Mouse (Mus musculus) kidney, embryonic 14.5 days (tissue): ENCODE measurements around the gene Mid1ip1. TPM values are rescaled to one million over a fixed set of nuclear protein-coding genes. Genes with fewer than 3 reads are reported as not detected.

Experiments
- ATAC-seq: fragments of 200-750 bp; cut with Nextera tagmentation; 2 replicates; pipeline ENCODE4 v1.8.0; 2017; ENCODE audit warnings: moderate number of reproducible peaks, mild to moderate bottlenecking, moderate TSS enrichment, moderate library complexity; ENCODE audit not compliant: low FRiP score, low TSS enrichment
- H3K27ac ChIP-seq: fragments of 300-500 bp; sonication (generic); 2 replicates; pipeline ENCODE4 v1.5.1; 2014; ENCODE audit warnings: low read depth, mild to moderate bottlenecking, low read length, moderate library complexity, mixed read lengths
- H3K27me3 ChIP-seq: fragments of 300-500 bp; sonication (generic); 2 replicates; pipeline ENCODE4 v1.6.1; 2014; ENCODE audit warnings: mild to moderate bottlenecking, low read length; ENCODE audit not compliant: control insufficient read depth, insufficient read depth
- H3K36me3 ChIP-seq: fragments of 300-500 bp; sonication (generic); 2 replicates; pipeline ENCODE4 v1.6.1; 2014; ENCODE audit warnings: low read length, mixed read lengths; ENCODE audit not compliant: control insufficient read depth, insufficient read depth
- H3K4me1 ChIP-seq: fragments of 300-500 bp; sonication (generic); 2 replicates; pipeline ENCODE4 v1.6.1; 2014; ENCODE audit warnings: low read length, mixed read lengths; ENCODE audit not compliant: control insufficient read depth, insufficient read depth
- H3K4me2 ChIP-seq: fragments of 300-500 bp; sonication (generic); replicated peaks from 2 replicates; pipeline ENCODE4 v1.6.1; 2014; ENCODE audit warnings: low read depth, mild to moderate bottlenecking, low read length
- H3K4me3 ChIP-seq: fragments of 300-500 bp; sonication (generic); 2 replicates; pipeline ENCODE4 v1.5.1; 2014; ENCODE audit warnings: mild to moderate bottlenecking, low read length
- H3K9ac ChIP-seq: fragments of 300-500 bp; sonication (generic); 2 replicates; pipeline ENCODE4 v1.6.1; 2014; ENCODE audit warnings: low read depth, mild to moderate bottlenecking, low read length, moderate library complexity
- H3K9me3 ChIP-seq: fragments of 300-500 bp; sonication (generic); 2 replicates; pipeline ENCODE4 v1.6.1; 2016; ENCODE audit warnings: low read length; ENCODE audit not compliant: control insufficient read depth
- WGBS: fragments of 180-500 bp; shearing (Covaris S2); extraction: QIAGEN DNeasy Blood & Tissue Kit; methylation state at CpG from one replicate; pipeline ENCODE4 v1.1.7; 2014; 5-methylcytosine and 5-hydroxymethylcytosine counted together
- polyA plus RNA-seq: library from polyadenylated mRNA; unstranded; fragments of >200 nt; fragmentation: Nextera tagmentation; extraction: Ambion mirVana; gene quantifications from 2 replicates; pipeline ENCODE4 v1.2.1, GENCODE M21; 2014

The Mid1ip1 gene
- 23.3 and 36.8 TPM in 2 replicates for polyA plus RNA-seq

GRCm38 (mm10) chrX:10714696-10715140 is at the start of gene Mid1ip1:
TSS of gene Mid1ip1 (plus strand) at chrX:10715013.
- Histone ChIP-seq H3K4me2 (peak within 1 kb of the TSS; percentile 27), H3K27ac (peak within 1 kb of the TSS; percentile 56; the same call in 1 of the 2 replicates), H3K4me1 (no peaks in the 10 kb centered on the region), H3K4me3 (peak within 1 kb of the TSS; percentile 9; the same call in 1 of the 2 replicates), H3K36me3 (no peaks in the 10 kb centered on the region), H3K9ac (no peak within 1 kb of the TSS), H3K9me3 (no peaks in the 10 kb centered on the region), H3K27me3 (no peaks in the 10 kb centered on the region)
- peak; percentile 87 for ATAC-seq
- 26% methylated on average over 12 of the region's 12 CpGs for WGBS

- Histone ChIP-seq H3K4me3 (no peak overlapping the region), H3K27me3 (no peaks in the 10 kb centered on the region), H3K9me3 (no peaks in the 10 kb centered on the region), H3K4me1 (no peaks in the 10 kb centered on the region), H3K9ac (no peak overlapping the region), H3K36me3 (no peaks in the 10 kb centered on the region), H3K4me2 (no peak overlapping the region), H3K27ac (no peak overlapping the region)
- ATAC-seq: no peak
- 84% methylated on average over 5 of the region's 5 CpGs for WGBS
Observed at GRCm38 (mm10) chrX:10694455-10695180, 20.2 kb upstream of the Mid1ip1 start.

DNA sequence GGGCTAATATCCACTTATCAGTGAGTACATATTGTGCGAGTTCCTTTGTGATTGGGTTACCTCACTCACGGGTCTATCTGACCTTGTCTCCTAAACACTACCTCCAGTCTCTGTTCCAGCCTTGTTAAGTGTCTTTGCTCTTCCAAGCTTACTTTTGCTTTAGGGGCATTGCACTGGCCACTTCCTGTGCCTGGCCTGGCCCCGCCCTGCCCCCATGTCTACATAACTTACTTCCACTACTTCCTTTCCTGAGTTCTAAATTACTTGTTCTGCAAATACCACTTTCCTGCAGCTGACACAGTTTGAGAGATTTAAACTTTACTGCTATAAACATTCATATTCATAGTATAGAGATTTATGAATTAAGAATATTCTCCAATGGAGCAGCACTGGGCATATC is 8.1 kb upstream of the Mid1ip1 start:
- ATAC-seq: no peak
- H3K4me3 ChIP-seq: no peak overlapping the region
- no peaks in the 10 kb centered on the region for H3K9me3 ChIP-seq
- no peak overlapping the region for H3K27ac ChIP-seq
- no peak overlapping the region for H3K4me2 ChIP-seq
- 87% methylated on average over 3 of the region's 3 CpGs for WGBS
- no peaks in the 10 kb centered on the region for H3K27me3 ChIP-seq
- no peak overlapping the region for H3K9ac ChIP-seq
- no peaks in the 10 kb centered on the region for H3K4me1 ChIP-seq
- H3K36me3 ChIP-seq: no peaks in the 10 kb centered on the region

GRCm38 (mm10) chrX:10713839-10714637 is 775 bp upstream of the Mid1ip1 start:
- no peaks in the 10 kb centered on the region for H3K9me3 ChIP-seq
- no peak overlapping the region for H3K4me3 ChIP-seq
- H3K4me1 ChIP-seq: no peaks in the 10 kb centered on the region
- peak overlapping the region; percentile 56; the same call in 1 of the 2 replicates for H3K27ac ChIP-seq
- ATAC-seq: no peak
- no peaks in the 10 kb centered on the region for H3K36me3 ChIP-seq
- H3K9ac ChIP-seq: no peak overlapping the region
- peak overlapping the region; percentile 26 for H3K4me2 ChIP-seq
- no peaks in the 10 kb centered on the region for H3K27me3 ChIP-seq
- WGBS: 41% methylated on average over 11 of the region's 11 CpGs

GRCm38 (mm10) chrX:10716917-10717763 is 2.3 kb downstream of the Mid1ip1 start:
- WGBS: 27% methylated on average over 49 of the region's 50 CpGs
- Histone ChIP-seq H3K4me2 (peak overlapping the region; percentile 65), H3K27ac (peak overlapping the region; percentile 71), H3K9ac (peak overlapping the region; percentile 69), H3K36me3 (no peaks in the 10 kb centered on the region), H3K27me3 (no peaks in the 10 kb centered on the region), H3K4me1 (no peaks in the 10 kb centered on the region), H3K4me3 (peak overlapping the region; percentile 50), H3K9me3 (no peaks in the 10 kb centered on the region)
- peak; percentile 89 for ATAC-seq

GRCm38 (mm10) chrX:10718021-10718837 is 3.4 kb downstream of the Mid1ip1 start:
- no peak for ATAC-seq
- Histone ChIP-seq H3K36me3 (no peaks in the 10 kb centered on the region), H3K4me2 (peak overlapping the region; percentile 65), H3K27me3 (no peaks in the 10 kb centered on the region), H3K4me1 (no peaks in the 10 kb centered on the region), H3K27ac (peak overlapping the region; percentile 71), H3K4me3 (peak overlapping the region; percentile 50), H3K9me3 (no peaks in the 10 kb centered on the region), H3K9ac (peak overlapping the region; percentile 69)
- WGBS: 22% methylated on average over 61 of the region's 61 CpGs

DNA sequence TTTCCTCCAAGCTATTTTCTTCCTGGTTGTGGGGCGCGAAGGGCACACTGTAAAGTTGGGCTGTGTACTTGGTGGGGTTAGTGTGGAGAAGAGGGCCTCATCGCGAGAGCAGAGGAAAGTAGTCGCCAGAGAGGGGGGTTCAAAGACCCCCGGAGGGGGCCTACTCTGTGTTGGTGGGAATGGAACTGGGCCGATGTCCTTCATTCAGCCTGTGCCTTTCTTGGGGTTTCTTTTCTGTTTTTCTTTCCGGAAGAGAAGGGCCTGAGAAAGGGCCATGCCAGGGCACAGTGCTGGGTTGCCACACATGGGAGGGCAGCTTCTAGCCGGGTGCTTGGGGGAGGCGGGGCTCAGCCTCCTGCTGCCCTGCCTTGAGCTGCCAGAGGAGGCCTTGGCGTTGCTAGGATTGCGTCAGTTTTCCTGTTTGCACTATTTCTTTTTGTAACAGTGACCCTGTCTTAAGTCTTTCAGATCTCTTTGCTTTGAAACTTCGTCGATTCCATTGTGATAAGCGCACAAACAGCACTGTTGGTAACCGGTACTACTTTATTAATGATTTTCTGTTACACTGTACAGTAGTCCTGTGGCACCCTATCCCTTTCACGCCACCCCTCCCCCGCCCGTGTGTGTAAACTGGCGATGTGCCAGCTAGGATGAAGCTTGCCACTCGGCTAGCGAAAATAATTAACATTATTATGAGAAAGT is 4.2 kb downstream of the Mid1ip1 start:
- 0 out of 2 replicates have a peak, but pooled peaks have one; percentile 40 for ATAC-seq
- Histone ChIP-seq H3K9me3 (no peaks in the 10 kb centered on the region), H3K9ac (peak overlapping the region; percentile 69), H3K27me3 (no peaks in the 10 kb centered on the region), H3K4me3 (peak overlapping the region; percentile 50), H3K27ac (peak overlapping the region; percentile 71; the same call in 1 of the 2 replicates), H3K4me1 (no peaks in the 10 kb centered on the region), H3K4me2 (peak overlapping the region; percentile 65), H3K36me3 (no peaks in the 10 kb centered on the region)
- 31% methylated on average over 22 of the region's 22 CpGs for WGBS
